Mouse (Mus musculus) layer of hippocampus, postnatal 10 days (tissue): ENCODE results near the gene Ppp6r2. TPM values are rescaled to one million over a fixed set of nuclear protein-coding genes. Genes with fewer than 3 reads are reported as not detected.
A peak's percentile ranks its signal among the peaks of the same experiment; 100 is the strongest.

ENCODE experiments used
- DNase-seq, 2 experiments: peaks; one replicate each; pipeline ENCODE4 v3.0.0; 2021; ENCODE audit warnings: low spot score in 2 of 2
- total RNA-seq, 2 experiments: library from RNA; stranded (reverse); gene quantifications; 2 replicates each; pipeline ENCODE4 v1.2.3; 2021

The Ppp6r2 gene
- total RNA-seq, 2 experiments from 2014 or later: 159 to 174 TPM

DNA sequence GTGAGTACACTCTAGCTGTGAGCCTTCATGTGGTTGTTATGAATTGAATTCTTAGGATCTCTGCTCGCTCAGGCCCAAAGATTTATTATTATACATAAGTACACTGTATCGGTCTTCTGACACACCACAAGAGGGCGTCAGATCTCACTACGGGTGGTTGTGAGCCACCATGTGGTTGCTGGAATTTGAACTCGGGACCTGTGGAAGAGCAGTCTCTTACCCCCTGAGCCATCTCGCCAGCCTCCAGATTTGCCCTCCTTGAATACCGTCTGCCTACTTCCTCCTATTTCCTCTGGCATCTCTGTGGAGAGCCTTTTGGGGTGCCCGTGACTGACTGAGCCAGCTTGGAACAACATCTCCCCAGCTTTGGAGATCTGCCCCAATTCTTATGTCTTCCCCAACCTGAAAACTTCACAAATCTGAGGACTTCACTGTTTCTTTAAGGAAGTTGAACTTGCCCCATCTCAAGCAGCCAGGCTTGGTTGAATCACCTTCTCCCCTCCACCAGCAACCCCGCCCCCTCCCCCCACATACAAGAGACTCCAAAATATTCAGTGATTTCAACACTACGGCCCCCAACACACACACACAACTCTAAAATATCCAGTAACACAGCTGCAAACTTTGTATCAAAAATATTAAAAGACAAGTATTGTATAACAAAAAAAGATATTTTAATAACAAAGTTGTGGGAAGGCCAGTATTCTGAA, 29.6 kb upstream of the Ppp6r2 start:
- no peak for DNase-seq

DNA sequence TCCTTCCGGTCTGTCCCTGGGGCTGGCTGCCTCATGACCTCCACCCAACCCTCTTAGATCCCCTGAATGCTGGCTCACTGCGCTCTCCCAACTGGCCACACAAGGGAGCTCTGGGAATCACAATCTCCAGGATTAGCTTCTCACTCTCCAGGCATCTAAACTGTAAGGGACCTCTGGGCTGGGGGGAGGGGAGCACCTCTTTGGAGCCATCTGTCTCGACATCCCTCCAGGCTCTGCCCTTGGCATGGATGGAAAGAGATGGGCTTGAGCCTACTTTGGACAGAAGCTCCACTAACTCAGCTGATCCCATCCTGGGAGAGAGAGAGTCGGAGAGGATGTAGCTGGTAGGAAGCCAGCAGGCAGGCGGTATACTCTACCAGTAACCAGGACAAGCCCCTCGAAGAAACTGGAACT, 29.0 kb upstream of the Ppp6r2 start:
- peak in 1 of 2 experiments; percentile 55 for DNase-seq

- no peak for DNase-seq
Observed at GRCm38 (mm10) chr15:89182842-89183241, 28.5 kb upstream of the Ppp6r2 start.

DNA sequence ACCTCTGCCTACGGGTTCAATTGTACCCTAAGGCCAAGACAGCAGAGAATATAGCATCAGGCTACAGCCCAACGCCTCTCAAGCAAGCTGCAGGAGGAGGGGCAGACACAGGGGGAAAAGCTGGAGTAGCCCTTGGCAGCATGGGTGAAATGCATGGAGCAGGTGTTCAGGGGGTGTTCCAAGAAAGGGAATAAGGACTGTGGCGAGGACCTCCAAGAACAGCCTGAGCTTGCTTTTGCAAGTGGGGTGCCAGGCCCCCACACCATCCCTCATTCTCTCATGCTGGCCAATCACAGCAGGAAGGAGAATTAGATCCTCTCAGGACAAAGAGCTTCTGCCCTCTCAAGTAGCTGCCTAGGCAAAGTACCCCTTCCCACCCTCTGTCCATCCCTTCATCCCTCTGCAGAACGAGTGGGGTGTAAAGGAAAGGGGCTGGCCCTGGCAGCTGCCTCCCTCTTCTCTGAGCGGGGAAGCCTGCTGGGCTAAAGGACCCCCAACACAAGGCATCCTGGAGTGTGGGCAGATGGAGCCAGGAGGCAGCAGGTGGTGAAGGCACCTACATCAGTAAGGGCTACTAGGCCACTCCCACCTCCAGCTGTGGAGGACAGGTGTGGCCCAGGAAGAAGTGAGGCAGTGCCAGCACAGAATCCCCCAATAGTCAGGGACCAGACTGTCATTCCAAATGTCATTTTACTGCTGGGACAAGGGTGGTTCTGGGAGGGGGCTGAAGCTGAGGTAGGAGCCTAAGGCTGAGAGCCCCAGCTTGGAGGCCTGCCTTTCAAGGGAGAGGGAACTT, 27.0 kb upstream of the Ppp6r2 start:
- peak in 1 of 2 experiments; percentile 17 for DNase-seq

- DNase-seq: no peak
Observed at GRCm38 (mm10) chr15:89184937-89185227, 26.5 kb upstream of the Ppp6r2 start.

- DNase-seq: peak in 1 of 2 experiments; percentile 40
Observed at GRCm38 (mm10) chr15:89195261-89195681, 16.1 kb upstream of the Ppp6r2 start.

GRCm38 (mm10) chr15:89195690-89196312, 15.6 kb upstream of the Ppp6r2 start:
- DNase-seq: peak; percentile 87 to 94

DNA sequence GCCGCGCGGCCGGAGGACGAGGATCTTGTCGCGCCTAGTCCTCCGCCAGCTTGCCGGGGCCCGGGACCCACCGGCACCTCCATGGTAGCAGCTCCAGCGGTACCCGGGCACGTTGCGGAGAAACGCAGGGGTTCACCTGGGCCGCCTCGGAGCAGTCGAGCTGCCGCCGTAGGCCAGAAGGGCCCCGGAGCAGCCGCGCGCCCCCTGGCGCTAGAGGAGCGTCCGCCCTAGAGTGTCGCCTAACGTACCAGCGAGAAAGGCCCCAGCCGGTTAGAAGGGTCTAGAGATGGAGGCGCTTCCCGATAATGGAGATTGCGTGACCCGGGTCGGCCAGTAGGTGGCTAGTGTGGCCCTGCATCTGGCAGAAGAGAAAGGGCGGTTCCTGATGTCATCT, 15.0 kb upstream of the Ppp6r2 start, which contains the start of gene Dennd6b:
Gene Dennd6b, minus strand, starts transcription at position 184 of the 394 bp plus-strand sequence.
- peak; percentile 96 to 98 for DNase-seq

GRCm38 (mm10) chr15:89197056-89197455, 14.3 kb upstream of the Ppp6r2 start:
- DNase-seq: no peak

DNA sequence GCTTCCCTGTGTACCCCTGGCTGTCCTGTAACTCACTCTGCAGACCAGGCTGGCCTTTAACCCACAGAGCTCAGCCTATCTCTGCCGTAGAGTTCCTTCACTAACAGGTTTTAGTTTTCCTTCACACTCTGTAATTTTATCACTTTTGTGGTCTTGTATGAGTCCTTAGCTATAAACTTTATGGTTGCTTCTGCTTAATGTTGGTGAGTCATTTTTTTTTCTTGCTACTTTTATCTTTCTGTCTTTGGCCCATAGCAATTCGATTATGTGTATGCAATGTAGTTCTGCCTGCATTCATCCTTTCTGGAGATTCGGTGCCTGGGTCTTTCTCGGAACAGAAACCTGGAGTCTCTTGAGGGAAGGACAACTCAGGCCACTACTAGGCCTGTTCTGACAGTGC, 3.9 kb upstream of the Ppp6r2 start:
- DNase-seq: no peak

DNA sequence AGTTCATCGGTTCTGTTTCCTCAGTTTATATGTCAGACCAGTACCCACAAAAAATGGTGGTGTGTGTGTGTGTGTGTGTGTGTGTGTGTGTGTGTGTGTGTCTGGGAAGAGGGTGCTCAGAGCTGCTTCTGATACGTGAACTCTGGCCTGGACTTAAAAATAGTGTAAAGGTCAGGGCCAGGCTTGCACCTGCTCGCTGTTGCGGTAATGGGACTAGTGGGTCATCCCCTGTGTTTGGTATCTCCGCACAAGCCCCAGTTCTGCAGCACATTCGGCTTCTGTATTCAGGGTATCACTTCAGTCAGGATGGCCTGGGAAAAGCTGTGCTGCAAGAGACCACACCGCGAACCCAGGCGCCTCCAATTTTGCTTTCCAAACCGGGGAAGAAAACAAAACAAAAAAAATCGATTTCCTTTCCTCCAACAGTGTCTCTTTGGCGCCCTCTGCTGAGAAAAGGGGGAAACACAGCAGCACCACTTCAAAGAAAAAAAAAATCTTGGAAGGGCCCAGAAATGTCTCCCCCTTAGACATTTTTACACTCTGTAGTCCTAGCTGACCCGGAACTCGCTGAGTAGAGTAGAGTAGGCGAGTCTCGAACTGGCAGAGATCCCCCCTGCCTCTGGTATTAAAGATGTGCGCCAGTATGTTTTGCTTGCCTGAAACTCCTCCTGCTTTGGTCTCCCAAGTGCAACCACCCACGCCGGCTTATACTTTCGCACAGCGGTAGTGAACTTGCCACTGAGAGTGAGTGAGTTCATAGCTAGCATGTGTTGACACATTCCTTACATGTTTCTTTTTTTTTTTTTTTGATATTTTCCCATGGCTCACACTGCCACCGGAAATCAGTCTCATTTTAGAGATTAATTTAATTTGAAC, 1.2 kb upstream of the Ppp6r2 start:
- DNase-seq: peak; percentile 93

DNA sequence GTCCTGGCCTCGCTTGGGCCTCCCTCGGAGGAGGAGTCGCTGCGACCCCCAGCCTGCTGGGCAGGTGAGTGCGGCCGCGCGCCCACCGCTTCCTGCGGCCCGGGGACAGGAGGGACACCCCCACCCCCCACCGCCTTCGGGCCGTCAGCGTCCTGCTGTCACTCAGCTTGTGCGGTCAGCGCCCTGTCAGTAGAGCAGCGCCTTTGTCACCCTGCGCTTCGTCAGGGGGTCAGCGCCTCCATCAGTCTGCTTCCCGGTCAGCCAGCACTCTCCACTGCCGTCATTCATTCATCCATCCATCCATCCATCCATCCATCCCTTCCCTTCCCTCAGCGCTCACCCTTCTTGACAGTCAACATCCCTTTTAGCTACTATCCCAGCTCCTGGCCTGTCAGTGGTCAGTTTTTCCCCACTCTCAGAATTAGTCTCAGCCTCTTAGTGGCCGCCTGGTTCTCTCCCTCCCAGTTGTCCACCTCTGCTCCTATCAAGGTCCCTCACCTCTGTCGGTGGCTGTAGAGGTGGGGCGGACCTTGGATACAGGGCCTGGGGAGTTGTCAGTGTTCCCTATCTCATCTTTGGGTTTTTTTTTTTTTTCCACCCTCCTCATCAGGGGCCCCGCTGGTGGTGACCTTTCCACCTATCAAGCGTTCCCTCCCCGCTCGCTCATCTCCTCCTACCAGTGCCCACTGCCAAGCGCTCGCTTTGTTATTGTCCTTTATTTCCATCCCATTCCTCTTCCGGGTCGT, 536 bp downstream of the Ppp6r2 start:
- DNase-seq: peak in 1 of 2 experiments; percentile 33

- no peak for DNase-seq
Observed at GRCm38 (mm10) chr15:89212495-89212894, 1.1 kb downstream of the Ppp6r2 start.

- DNase-seq: no peak
Observed at GRCm38 (mm10) chr15:89213517-89213916, 2.2 kb downstream of the Ppp6r2 start.

GRCm38 (mm10) chr15:89214953-89215352, 3.6 kb downstream of the Ppp6r2 start:
- DNase-seq: no peak

GRCm38 (mm10) chr15:89215611-89216233, 4.4 kb downstream of the Ppp6r2 start:
- DNase-seq: no peak

GRCm38 (mm10) chr15:89233586-89233985, 22.2 kb downstream of the Ppp6r2 start:
- no peak for DNase-seq

GRCm38 (mm10) chr15:89234052-89234451, 22.7 kb downstream of the Ppp6r2 start:
- DNase-seq: no peak

DNA sequence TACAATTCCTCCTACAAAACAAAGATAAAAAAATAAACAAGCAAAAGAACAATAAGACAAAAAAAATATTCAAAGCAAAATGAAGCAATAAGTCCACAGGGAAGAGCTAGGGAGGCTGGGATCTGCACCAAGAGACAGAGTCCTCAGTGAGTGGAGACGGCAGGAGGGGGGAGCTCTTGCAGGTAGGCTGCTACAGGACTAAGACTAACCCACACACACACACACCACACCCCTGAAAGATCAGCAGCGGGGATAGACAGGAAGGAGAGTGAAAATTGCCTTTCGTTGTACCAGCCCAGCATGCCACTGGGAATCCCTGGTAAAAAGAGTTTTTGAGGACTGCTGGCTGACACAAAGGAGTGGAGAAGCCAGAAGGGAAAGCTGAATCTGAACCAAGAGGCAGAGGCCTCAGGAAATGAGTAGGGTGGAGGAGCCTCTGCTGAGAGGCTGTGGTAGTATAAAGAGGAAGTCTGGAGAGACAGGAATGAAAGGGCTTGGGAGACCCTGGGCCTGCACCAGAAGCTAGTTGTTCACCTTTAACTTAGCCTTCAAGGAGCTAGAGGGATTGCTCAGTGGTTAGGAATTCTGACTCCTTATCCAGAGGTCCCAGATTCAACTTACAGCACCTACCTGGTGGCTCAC, 28.5 kb downstream of the Ppp6r2 start:
- no peak for DNase-seq
